Mouse (Mus musculus) regulatory T cell (primary cell): ENCODE results near the gene Tmprss2.

Source experiments
- in situ Hi-C: fragments of 300-600 bp; cut with MboI, MseI; formaldehyde crosslinking; loops from one replicate; pipeline ENCODE4 v1.15.1; 2025; ENCODE audit warnings: high pct_unique_total_duplicates

The Tmprss2 gene

GRCm38 (mm10) chr16:97610939-97611338 is at the start of gene Tmprss2:
Tmprss2 (minus strand) TSS chr16:97611195.
- in situ Hi-C loops = no loop called here

GRCm38 (mm10) chr16:97659225-97659658 is 48.2 kb upstream of the Tmprss2 start:
- in situ Hi-C loops = no loop called here

- in situ Hi-C loops = no loop called here
Measured at GRCm38 (mm10) chr16:97658481-97658880, 47.5 kb upstream of the Tmprss2 start.

GRCm38 (mm10) chr16:97655800-97656199 is 44.8 kb upstream of the Tmprss2 start:
- in situ Hi-C loops = no loop called here

GRCm38 (mm10) chr16:97649522-97650188 is 38.7 kb upstream of the Tmprss2 start:
- in situ Hi-C loops = no loop called here

- in situ Hi-C loops = no loop called here
Measured at GRCm38 (mm10) chr16:97644681-97645080, 33.7 kb upstream of the Tmprss2 start.

- in situ Hi-C loops = no loop called here
Measured at GRCm38 (mm10) chr16:97639630-97640029, 28.6 kb upstream of the Tmprss2 start.

- in situ Hi-C loops = no loop called here
Measured at GRCm38 (mm10) chr16:97632880-97633484, 22.0 kb upstream of the Tmprss2 start.

GRCm38 (mm10) chr16:97623166-97623565 is 12.2 kb upstream of the Tmprss2 start:
- in situ Hi-C loops = no loop called here

- in situ Hi-C loops = no loop called here
Measured at GRCm38 (mm10) chr16:97622383-97622889, 11.4 kb upstream of the Tmprss2 start.

GRCm38 (mm10) chr16:97618285-97618684 is 7.3 kb upstream of the Tmprss2 start:
- in situ Hi-C loops = no loop called here

- in situ Hi-C loops = no loop called here
Measured at GRCm38 (mm10) chr16:97612009-97612408, 1.0 kb upstream of the Tmprss2 start.

GRCm38 (mm10) chr16:97610246-97610645 is 749 bp downstream of the Tmprss2 start:
- in situ Hi-C loops = no loop called here

GRCm38 (mm10) chr16:97609676-97610075 is 1.3 kb downstream of the Tmprss2 start:
- in situ Hi-C loops = no loop called here

GRCm38 (mm10) chr16:97607956-97608355 is 3.0 kb downstream of the Tmprss2 start:
- in situ Hi-C loops = no loop called here

GRCm38 (mm10) chr16:97606829-97607228 is 4.2 kb downstream of the Tmprss2 start:
- in situ Hi-C loops = no loop called here

GRCm38 (mm10) chr16:97605957-97606721 is 4.9 kb downstream of the Tmprss2 start:
- in situ Hi-C loops = no loop called here

- in situ Hi-C loops = no loop called here
Measured at GRCm38 (mm10) chr16:97602256-97602655, 8.7 kb downstream of the Tmprss2 start.

- in situ Hi-C loops = no loop called here
Measured at GRCm38 (mm10) chr16:97600591-97600990, 10.4 kb downstream of the Tmprss2 start.

- in situ Hi-C loops = no loop called here
Measured at GRCm38 (mm10) chr16:97598046-97598445, 12.9 kb downstream of the Tmprss2 start.

GRCm38 (mm10) chr16:97593816-97594509 is 17.0 kb downstream of the Tmprss2 start:
- in situ Hi-C loops = loop anchor here (5.0 kb wide), 2 partner anchors 72 to 152 kb away; no protein-coding TSS in a partner anchor

GRCm38 (mm10) chr16:97593057-97593456 is 17.9 kb downstream of the Tmprss2 start:
- in situ Hi-C loops = loop anchor here (5.0 kb wide), 2 partner anchors 71 to 151 kb away; no protein-coding TSS in a partner anchor
